Mouse (Mus musculus): Measurements from ENCODE around the gene Ssbp1.

DNA sequence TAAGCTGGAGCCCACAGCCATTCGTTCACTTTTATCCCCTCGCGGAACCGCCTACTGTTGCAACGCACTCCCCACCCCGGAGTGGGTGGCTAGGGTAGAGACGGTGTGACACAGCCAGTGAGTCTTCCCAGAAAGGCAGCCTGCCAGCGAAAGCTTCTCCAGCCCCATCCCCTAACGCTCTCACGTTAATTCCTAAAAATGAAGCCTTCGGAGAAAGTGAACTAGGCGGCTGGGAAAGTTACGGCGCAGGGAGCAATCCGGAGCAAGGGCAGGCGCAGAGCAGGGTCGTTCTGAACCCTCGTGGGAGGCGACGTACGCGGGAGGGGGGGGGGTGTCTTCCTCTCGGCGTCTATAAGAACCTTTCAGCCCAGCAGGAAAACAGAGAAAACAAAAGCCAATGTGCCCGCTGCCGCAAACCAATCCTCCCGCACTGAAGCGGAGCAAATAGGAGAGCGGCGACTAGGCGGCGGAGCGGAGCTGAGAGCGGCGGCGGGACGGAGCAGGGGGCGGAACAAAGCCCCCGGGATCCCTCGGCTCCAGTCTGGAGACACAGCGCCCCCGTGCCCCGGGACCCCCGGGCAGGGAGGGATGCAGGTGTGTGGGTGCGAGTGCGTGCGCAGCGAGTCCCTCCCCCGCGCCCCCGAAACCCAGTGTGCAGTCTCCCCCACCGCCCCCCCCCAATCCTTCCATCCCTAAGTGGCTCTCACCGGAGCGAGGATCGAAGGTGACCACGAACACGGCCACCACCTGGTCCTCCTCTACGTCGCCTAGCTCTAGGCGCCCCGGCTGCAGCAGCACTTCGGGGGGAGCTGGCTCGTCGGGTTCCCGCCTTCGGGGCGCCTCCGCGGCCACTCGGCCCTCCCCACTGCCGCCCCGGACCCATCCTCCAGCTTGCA is 35.8 kb upstream of the Ssbp1 start:
- TF ChIP-seq POLR2A (IDR thresholded peaks at IDR 0.05; ENCODE audit: low read depth, low read length) (no peak), CTCF (IDR thresholded peaks at IDR 0.05; ENCODE audit: borderline replicate concordance, insufficient read depth, low read length) (no peak)

Measured in embryonic fibroblast, embryonic 13.5 days (primary cell).